Mouse (Mus musculus): ENCODE data around the gene Enoph1.

DNA sequence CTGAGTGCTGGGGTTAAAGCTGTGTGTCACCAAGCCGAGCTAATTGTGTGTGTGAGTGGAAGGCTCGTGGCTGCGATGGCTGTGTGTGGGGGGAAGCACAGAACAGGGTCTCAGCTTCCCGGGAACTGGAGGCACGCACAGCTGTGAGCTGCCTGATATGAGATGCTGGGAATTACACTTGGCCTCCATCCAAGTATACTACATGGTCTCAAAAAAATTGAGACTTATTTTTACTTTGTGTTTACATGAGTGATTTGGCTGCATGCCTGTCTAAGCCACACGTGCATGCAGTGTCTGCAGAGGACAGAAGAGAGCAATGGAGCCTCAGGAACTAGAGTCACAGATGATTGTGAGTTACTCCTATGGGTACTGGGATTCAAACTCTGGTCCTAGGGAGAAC is 9.7 kb upstream of the Enoph1 start:
- TF ChIP-seq CTCF (IDR thresholded peaks at IDR 0.05; ENCODE audit: insufficient read depth, low read depth, low read length) (no peak), POLR2A (IDR thresholded peaks at IDR 0.05; ENCODE audit: insufficient read depth, low read depth, low read length) (no peak)

Data from olfactory bulb, adult 2 months (tissue).